ENCODE assay signal across 7 mouse cellular contexts in the genomic region with DNA sequence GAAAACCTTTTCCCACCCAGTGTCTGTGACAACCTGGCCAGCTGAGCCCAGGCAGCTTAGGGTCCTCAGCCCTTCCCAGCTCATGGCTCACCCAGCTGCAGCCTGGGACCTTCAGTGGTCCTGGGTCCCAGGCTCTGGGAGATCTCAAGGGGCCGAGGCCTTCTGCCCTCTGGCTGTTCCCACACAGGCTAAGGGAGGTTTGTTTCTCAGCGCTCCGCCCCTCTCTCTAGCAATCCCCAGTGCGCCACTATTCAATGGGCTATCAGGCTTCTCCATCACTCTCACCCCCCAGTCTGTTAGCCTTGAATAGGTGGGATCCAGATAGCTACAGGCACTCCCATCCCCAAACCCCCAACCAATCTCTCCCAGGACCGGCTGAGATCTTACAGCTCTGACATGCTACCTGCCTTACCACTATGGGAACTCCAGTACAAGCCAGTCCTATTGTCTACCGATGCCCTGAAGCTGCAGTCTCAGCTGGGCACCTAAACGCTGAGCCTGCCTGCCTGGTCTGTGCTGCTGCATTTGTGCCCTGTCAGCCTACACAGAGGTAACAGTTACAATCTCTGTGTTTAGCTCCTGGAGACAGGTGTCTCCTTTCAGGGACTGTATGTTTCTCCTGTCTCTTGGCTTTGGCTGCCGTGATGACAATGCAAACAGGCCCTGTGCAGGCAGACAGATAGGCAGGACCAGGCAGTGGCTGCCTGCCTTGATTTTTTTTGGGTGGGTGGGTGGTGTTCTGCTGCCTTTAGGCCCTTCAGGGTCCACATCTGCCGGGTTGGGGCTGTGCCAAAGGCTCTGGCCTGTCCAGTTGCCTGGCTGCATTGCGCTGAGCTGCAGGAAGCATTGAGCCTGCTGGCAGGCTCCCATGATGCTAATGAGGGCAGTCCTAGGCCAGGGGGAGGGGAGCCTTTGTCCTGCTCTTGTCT. TPM values are rescaled to one million over a fixed set of nuclear protein-coding genes. Genes with fewer than 3 reads are reported as not detected.
A peak's percentile ranks its signal among the peaks of the same experiment; 100 is the strongest.
DNase-seq lines count a peak whose midpoint lies in the region; ATAC-seq lines count a peak whose summit lies in the region.

No protein-coding gene starts in this region.

- peak overlapping the region; percentile 17; the same call in 1 of the 2 replicates for H3K27ac ChIP-seq in heart, embryonic 16.5 days (ENCODE audit: low read length)

- peak; percentile 75 for DNase-seq in MN1 (ENCODE audit: low spot score)
- DNase-seq in R1 (ENCODE audit: low read depth, low spot score) = peak; percentile 9
- peak; percentile 76 to 81 for DNase-seq in kidney, postnatal 4 days
- peak; percentile 94 for DNase-seq in retina, postnatal 1 day
- DNase-seq in urinary bladder, postnatal 4 days (ENCODE audit: low spot score in 2 of 2) = no peak
- no peak for DNase-seq in layer of hippocampus, adult 11-12 months (ENCODE audit: low spot score)

- no peak overlapping the region for H3K4me3 ChIP-seq in heart, embryonic 16.5 days (ENCODE audit: low read length)

- no peak overlapping the region for H3K9ac ChIP-seq in heart, embryonic 16.5 days (ENCODE audit: low read length)

- 0 out of 2 replicates have a peak, but pooled peaks cover 2% of the 10 kb centered on the region for H3K27me3 ChIP-seq in heart, embryonic 16.5 days (ENCODE audit: control insufficient read depth, insufficient read depth, low read length)

- WGBS in heart, embryonic 16.5 days = 39% methylated on average over 10 of the region's 10 CpGs

- H3K9me3 ChIP-seq in heart, embryonic 16.5 days (replicated peaks; ENCODE audit: control insufficient read depth, low read length) = no peaks in the 10 kb centered on the region

- no peak overlapping the region for H3K4me2 ChIP-seq in heart, embryonic 16.5 days (ENCODE audit: low read depth, low read length)

- peaks cover 8% of the 10 kb centered on the region for H3K4me1 ChIP-seq in heart, embryonic 16.5 days (ENCODE audit: control insufficient read depth, insufficient read depth, low read length)

- H3K36me3 ChIP-seq in heart, embryonic 16.5 days (ENCODE audit: control insufficient read depth, insufficient read depth) = no peaks in the 10 kb centered on the region

- ATAC-seq in heart, embryonic 16.5 days (replicated peaks; ENCODE audit: extremely low read depth, insufficient read depth, low FRiP score) = peak; percentile 35

RNA-seq across cellular contexts. Expression of a gene that starts 9.4 kb away (rescaled TPM):
- polyA plus RNA-seq in heart, embryonic 16.5 days (2015; fragmentation: Nextera tagmentation; extraction: Ambion mirVana) = 1.7 and 4.2 TPM in 2 replicates

RNA-seq across cellular contexts. Expression of a gene that starts 22.9 kb away (rescaled TPM):
- 0.89 and 1.3 TPM in 2 replicates for polyA plus RNA-seq in heart, embryonic 16.5 days (2015; fragmentation: Nextera tagmentation; extraction: Ambion mirVana)

RNA-seq across cellular contexts. Expression of a gene that starts 54.9 kb away (rescaled TPM):
- polyA plus RNA-seq in heart, embryonic 16.5 days (2015; fragmentation: Nextera tagmentation; extraction: Ambion mirVana) = not detected in 2 replicates

Comparison
In these comparisons a context has a peak if more than half of its experiments do, and no peak if none do; other contexts are left out.
1. DNase-seq: peak in MN1 (single experiment), R1 (single experiment), kidney, postnatal 4 days (2 of 2) and retina, postnatal 1 day (single experiment); none in urinary bladder, postnatal 4 days (0 of 2) and layer of hippocampus, adult 11-12 months (single experiment).